Mouse (Mus musculus) hindbrain, embryonic 14.5 days (tissue): ENCODE measurements around the gene Pde4d. TPM values are rescaled to one million over a fixed set of nuclear protein-coding genes. Genes with fewer than 3 reads are reported as not detected.

Experiments
- ATAC-seq: fragments of 200-750 bp; cut with Nextera tagmentation; 2 replicates; pipeline ENCODE4 v1.8.0; 2017; ENCODE audit warnings: moderate number of reproducible peaks, mild to moderate bottlenecking, moderate TSS enrichment, moderate library complexity; ENCODE audit not compliant: low FRiP score
- DNase-seq: peaks from one replicate; pipeline ENCODE4 v3.0.0-alpha.2; 2015; ENCODE audit warnings: low spot score
- H3K27ac ChIP-seq: fragments of 300-500 bp; sonication (generic); 2 replicates; pipeline ENCODE4 v1.5.1; 2014; ENCODE audit warnings: mild to moderate bottlenecking, moderate library complexity
- H3K27me3 ChIP-seq: fragments of 300-500 bp; sonication (generic); 2 replicates; pipeline ENCODE4 v1.6.1; 2014; ENCODE audit warnings: mild to moderate bottlenecking, low read length, mixed read lengths; ENCODE audit not compliant: control insufficient read depth, insufficient read depth
- H3K36me3 ChIP-seq: fragments of 300-500 bp; sonication (generic); replicated peaks from 2 replicates; pipeline ENCODE4 v1.6.1; 2014; ENCODE audit not compliant: control insufficient read depth, insufficient read depth
- H3K4me1 ChIP-seq: fragments of 300-500 bp; sonication (generic); replicated peaks from 2 replicates; pipeline ENCODE4 v1.6.1; 2014; ENCODE audit warnings: antibody characterized with exemption, low read length, mixed read lengths; ENCODE audit not compliant: control insufficient read depth, insufficient read depth
- H3K4me2 ChIP-seq: fragments of 300-500 bp; sonication (generic); replicated peaks from 2 replicates; pipeline ENCODE4 v1.6.1; 2014; ENCODE audit warnings: mild to moderate bottlenecking, moderate library complexity
- H3K4me3 ChIP-seq: fragments of 300-500 bp; sonication (generic); replicated peaks from 2 replicates; pipeline ENCODE4 v1.5.1; 2014; ENCODE audit warnings: mild to moderate bottlenecking, low read length
- H3K9ac ChIP-seq: fragments of 300-500 bp; sonication (generic); 2 replicates; pipeline ENCODE4 v1.6.1; 2014
- H3K9me3 ChIP-seq: fragments of 300-500 bp; sonication (generic); 2 replicates; pipeline ENCODE4 v1.6.1; 2016; ENCODE audit warnings: low read length; ENCODE audit not compliant: control insufficient read depth
- WGBS: fragments of 180-500 bp; shearing (Covaris S2); extraction: QIAGEN DNeasy Blood & Tissue Kit; methylation state at CpG from one replicate; pipeline ENCODE4 v1.1.7; 2014; 5-methylcytosine and 5-hydroxymethylcytosine counted together
- polyA plus RNA-seq: library from polyadenylated mRNA; unstranded; fragments of >200 nt; fragmentation: Nextera tagmentation; extraction: Ambion mirVana; gene quantifications from 2 replicates; pipeline ENCODE4 v1.2.1, GENCODE M21; 2014

Pde4d gene
- polyA plus RNA-seq, 1 experiment from 2014 or later = 23.2 TPM

GRCm38 (mm10) chr13:109208607-109209006 is 758.9 kb downstream of the Pde4d start:
- ATAC-seq (no peak), DNase-seq (no peak)
- Histone ChIP-seq H3K9me3 (no peaks in the 10 kb centered on the region), H3K4me2 (no peak overlapping the region), H3K9ac (no peak overlapping the region), H3K27ac (no peak overlapping the region), H3K4me1 (no peaks in the 10 kb centered on the region; the same call in 1 of the 2 replicates), H3K36me3 (no peaks in the 10 kb centered on the region), H3K27me3 (no peaks in the 10 kb centered on the region; the same call in 1 of the 2 replicates), H3K4me3 (no peak overlapping the region)
- WGBS = 94% methylated on average over 16 of the region's 16 CpGs

GRCm38 (mm10) chr13:109209413-109209812 is 759.7 kb downstream of the Pde4d start:
- no peak overlapping the region for H3K27ac ChIP-seq
- no peak overlapping the region for H3K4me2 ChIP-seq
- H3K9me3 ChIP-seq = no peaks in the 10 kb centered on the region
- H3K36me3 ChIP-seq = no peaks in the 10 kb centered on the region
- WGBS = 77% methylated on average over 6 of the region's 6 CpGs
- no peaks in the 10 kb centered on the region; the same call in 1 of the 2 replicates for H3K4me1 ChIP-seq
- no peaks in the 10 kb centered on the region; the same call in 1 of the 2 replicates for H3K27me3 ChIP-seq
- no peak overlapping the region for H3K9ac ChIP-seq
- ATAC-seq = no peak
- no peak overlapping the region for H3K4me3 ChIP-seq
- DNase-seq = no peak

GRCm38 (mm10) chr13:109210403-109210802 is 760.7 kb downstream of the Pde4d start:
- Histone ChIP-seq H3K4me1 (no peaks in the 10 kb centered on the region; the same call in 1 of the 2 replicates), H3K4me3 (no peak overlapping the region), H3K4me2 (no peak overlapping the region), H3K36me3 (no peaks in the 10 kb centered on the region), H3K9me3 (no peaks in the 10 kb centered on the region), H3K9ac (no peak overlapping the region), H3K27ac (no peak overlapping the region), H3K27me3 (no peaks in the 10 kb centered on the region; the same call in 1 of the 2 replicates)
- peak; percentile 92 for DNase-seq
- no peak for ATAC-seq
- WGBS = 5% methylated on average over 4 of the region's 4 CpGs

GRCm38 (mm10) chr13:109211471-109211870 is 761.7 kb downstream of the Pde4d start:
- Histone ChIP-seq H3K4me3 (no peak overlapping the region), H3K27me3 (no peaks in the 10 kb centered on the region; the same call in 1 of the 2 replicates), H3K9me3 (no peaks in the 10 kb centered on the region), H3K27ac (no peak overlapping the region), H3K9ac (no peak overlapping the region), H3K4me1 (no peaks in the 10 kb centered on the region; the same call in 1 of the 2 replicates), H3K36me3 (no peaks in the 10 kb centered on the region), H3K4me2 (no peak overlapping the region)
- no peak for DNase-seq
- 72% methylated on average over 8 of the region's 8 CpGs for WGBS
- no peak for ATAC-seq

- peak overlapping the region; percentile 38 for H3K4me2 ChIP-seq
- DNase-seq = no peak
- no peak overlapping the region; the same call in 1 of the 2 replicates for H3K9ac ChIP-seq
- H3K27me3 ChIP-seq = no peaks in the 10 kb centered on the region; the same call in 1 of the 2 replicates
- H3K4me1 ChIP-seq = no peaks in the 10 kb centered on the region; the same call in 1 of the 2 replicates
- no peak for ATAC-seq
- H3K4me3 ChIP-seq = no peak overlapping the region
- H3K27ac ChIP-seq = no peak overlapping the region
- H3K9me3 ChIP-seq = no peaks in the 10 kb centered on the region
- 55% methylated on average over 16 of the region's 16 CpGs for WGBS
- no peaks in the 10 kb centered on the region for H3K36me3 ChIP-seq
These were observed 762.3 kb downstream of the Pde4d start for GRCm38 (mm10) chr13:109211941-109212487.

GRCm38 (mm10) chr13:109212788-109213473 is 763.2 kb downstream of the Pde4d start:
- Histone ChIP-seq H3K4me1 (no peaks in the 10 kb centered on the region; the same call in 1 of the 2 replicates), H3K36me3 (no peaks in the 10 kb centered on the region), H3K27me3 (no peaks in the 10 kb centered on the region; the same call in 1 of the 2 replicates), H3K27ac (no peak overlapping the region), H3K9ac (no peak overlapping the region), H3K4me3 (no peak overlapping the region), H3K9me3 (no peaks in the 10 kb centered on the region), H3K4me2 (peak overlapping the region; percentile 38)
- 33% methylated on average over 13 of the region's 13 CpGs for WGBS
- ATAC-seq (peak; percentile 47; the same call in 1 of the 2 replicates), DNase-seq (peak; percentile 76)

GRCm38 (mm10) chr13:109219019-109219725 is 769.4 kb downstream of the Pde4d start:
- DNase-seq = no peak
- H3K4me1 ChIP-seq = no peaks in the 10 kb centered on the region
- H3K27me3 ChIP-seq = no peaks in the 10 kb centered on the region
- H3K36me3 ChIP-seq = no peaks in the 10 kb centered on the region
- H3K9me3 ChIP-seq = no peaks in the 10 kb centered on the region
- WGBS = 84% methylated on average over 8 of the region's 8 CpGs
- H3K9ac ChIP-seq = no peak overlapping the region
- no peak overlapping the region for H3K4me3 ChIP-seq
- H3K4me2 ChIP-seq = no peak overlapping the region
- H3K27ac ChIP-seq = no peak overlapping the region
- no peak for ATAC-seq

- Histone ChIP-seq H3K36me3 (no peaks in the 10 kb centered on the region), H3K4me3 (no peak overlapping the region), H3K27me3 (no peaks in the 10 kb centered on the region), H3K27ac (no peak overlapping the region), H3K4me2 (peak overlapping the region; percentile 29), H3K9me3 (no peaks in the 10 kb centered on the region), H3K9ac (no peak overlapping the region), H3K4me1 (peaks cover 3% of the 10 kb centered on the region; the same call in 1 of the 2 replicates)
- 32% methylated on average over 8 of the region's 8 CpGs for WGBS
- peak; percentile 89 for DNase-seq
- peak; percentile 65; the same call in 1 of the 2 replicates for ATAC-seq
These were observed 779.3 kb downstream of the Pde4d start for GRCm38 (mm10) chr13:109228967-109229617.
